Mouse (Mus musculus): ENCODE measurements around the gene Rps12. TPM values are rescaled to one million over a fixed set of nuclear protein-coding genes. Genes with fewer than 3 reads are reported as not detected.
"Not testable (repeated sequence)": the region's sequence is repeated elsewhere in the genome, so short reads cannot be mapped to it uniquely, and the experiment has no call there.

Rps12 gene
- polyA plus RNA-seq, 1 experiment = 1,580 TPM

- peak overlapping the region; percentile 88; the same call in 1 of the 2 replicates for H3K27ac ChIP-seq (ENCODE audit: insufficient read depth, low read depth, low read length)
- peaks cover 6% of the 10 kb centered on the region; the same call in 1 of the 2 replicates for H3K4me1 ChIP-seq (ENCODE audit: control insufficient read depth, insufficient read depth, insufficient read length, low read length)
- 9% methylated on average over 3 of the region's 3 CpGs for WGBS
- no peak overlapping the region for H3K4me3 ChIP-seq (ENCODE audit: low read depth, low read length)
- no peak for TF ChIP-seq POLR2A (IDR thresholded peaks at IDR 0.05; ENCODE audit: low read depth, low read length)
- TF ChIP-seq CTCF (IDR thresholded peaks at IDR 0.05; ENCODE audit: extremely low read depth, insufficient read length, insufficient replicate concordance, low read depth, low read length) = no peak
- no peaks in the 10 kb centered on the region for H3K27me3 ChIP-seq (ENCODE audit: control insufficient read depth, insufficient read depth, low read length)
- peaks cover 20% of the 10 kb centered on the region for H3K36me3 ChIP-seq (ENCODE audit: control insufficient read depth, insufficient read depth, low read length)
These were observed 10.5 kb upstream of the Rps12 start for GRCm38 (mm10) chr10:23797606-23798005.

- 3% methylated on average over 43 of the region's 43 CpGs for WGBS
- Histone ChIP-seq H3K4me3 (ENCODE audit: low read depth, low read length) (peak within 1 kb of the TSS; percentile 93), H3K27me3 (ENCODE audit: control insufficient read depth, insufficient read depth, low read length) (no peaks in the 10 kb centered on the region), H3K27ac (ENCODE audit: insufficient read depth, low read depth, low read length) (peak within 1 kb of the TSS; percentile 88), H3K36me3 (ENCODE audit: control insufficient read depth, insufficient read depth, low read length) (peaks cover 15% of the 10 kb centered on the region), H3K4me1 (ENCODE audit: control insufficient read depth, insufficient read depth, insufficient read length, low read length) (peaks cover 6% of the 10 kb centered on the region; the same call in 1 of the 2 replicates)
- TF ChIP-seq POLR2A (IDR thresholded peaks at IDR 0.05; ENCODE audit: low read depth, low read length) = peak; percentile 61
- TF ChIP-seq CTCF (IDR thresholded peaks at IDR 0.05; ENCODE audit: extremely low read depth, insufficient read length, insufficient replicate concordance, low read depth, low read length) = no peak
These were observed 9.8 kb upstream of the Rps12 start, which contains the start of gene Slc18b1 for GRCm38 (mm10) chr10:23796551-23797503. TSS of gene Slc18b1 (plus strand) at chr10:23796986.

- WGBS = 41% methylated on average over 9 of the region's 9 CpGs
- Histone ChIP-seq H3K27me3 (ENCODE audit: control insufficient read depth, insufficient read depth, low read length) (no peaks in the 10 kb centered on the region), H3K27ac (ENCODE audit: insufficient read depth, low read depth, low read length) (no peak overlapping the region), H3K36me3 (ENCODE audit: control insufficient read depth, insufficient read depth, low read length) (peaks cover 7% of the 10 kb centered on the region), H3K4me3 (ENCODE audit: low read depth, low read length) (no peak overlapping the region), H3K4me1 (ENCODE audit: control insufficient read depth, insufficient read depth, insufficient read length, low read length) (peaks cover 6% of the 10 kb centered on the region; the same call in 1 of the 2 replicates)
- TF ChIP-seq CTCF (IDR thresholded peaks at IDR 0.05; ENCODE audit: extremely low read depth, insufficient read length, insufficient replicate concordance, low read depth, low read length) = no peak
- TF ChIP-seq POLR2A (IDR thresholded peaks at IDR 0.05; ENCODE audit: low read depth, low read length) = no peak
These were observed 8.9 kb upstream of the Rps12 start for GRCm38 (mm10) chr10:23795871-23796520.

- Histone ChIP-seq H3K27me3 (ENCODE audit: control insufficient read depth, insufficient read depth, low read length) (no peaks in the 10 kb centered on the region), H3K27ac (ENCODE audit: insufficient read depth, low read depth, low read length) (peak overlapping the region; percentile 83), H3K36me3 (ENCODE audit: control insufficient read depth, insufficient read depth, low read length) (peaks cover 21% of the 10 kb centered on the region), H3K4me3 (ENCODE audit: low read depth, low read length) (no peak overlapping the region; the same call in 1 of the 2 replicates), H3K4me1 (ENCODE audit: control insufficient read depth, insufficient read depth, insufficient read length, low read length) (peaks cover 3% of the 10 kb centered on the region; the same call in 1 of the 2 replicates)
- no peak for TF ChIP-seq POLR2A (IDR thresholded peaks at IDR 0.05; ENCODE audit: low read depth, low read length)
- no peak for TF ChIP-seq CTCF (IDR thresholded peaks at IDR 0.05; ENCODE audit: extremely low read depth, insufficient read length, insufficient replicate concordance, low read depth, low read length)
- 2% methylated on average over 8 of the region's 8 CpGs for WGBS
These were observed 1.1 kb upstream of the Rps12 start for GRCm38 (mm10) chr10:23788056-23788600.

- WGBS = under 1% methylated on average over 23 of the region's 23 CpGs
- H3K4me1 ChIP-seq (ENCODE audit: control insufficient read depth, insufficient read depth, insufficient read length, low read length) = not testable (repeated sequence)
These were observed 440 bp downstream of the Rps12 start for GRCm38 (mm10) chr10:23786631-23787038.

GRCm38 (mm10) chr10:23786040-23786439 is 1.0 kb downstream of the Rps12 start:
- H3K27ac ChIP-seq (ENCODE audit: insufficient read depth, low read depth, low read length) = no peak overlapping the region
- TF ChIP-seq POLR2A (IDR thresholded peaks at IDR 0.05; ENCODE audit: low read depth, low read length) = no peak
- TF ChIP-seq CTCF (IDR thresholded peaks at IDR 0.05; ENCODE audit: extremely low read depth, insufficient read length, insufficient replicate concordance, low read depth, low read length) = no peak
- H3K4me3 ChIP-seq (ENCODE audit: low read depth, low read length) = peak overlapping the region; percentile 84; the same call in 1 of the 2 replicates
- H3K36me3 ChIP-seq (ENCODE audit: control insufficient read depth, insufficient read depth, low read length) = peaks cover 21% of the 10 kb centered on the region
- peaks cover 3% of the 10 kb centered on the region; the same call in 1 of the 2 replicates for H3K4me1 ChIP-seq (ENCODE audit: control insufficient read depth, insufficient read depth, insufficient read length, low read length)
- WGBS = 3% methylated on average over 4 of the region's 4 CpGs
- H3K27me3 ChIP-seq (ENCODE audit: control insufficient read depth, insufficient read depth, low read length) = no peaks in the 10 kb centered on the region

More at GRCm38 (mm10) chr10:23786631-23787038, 440 bp downstream of the Rps12 start:
- not testable (repeated sequence) for H3K27me3 ChIP-seq (ENCODE audit: control insufficient read depth, insufficient read depth, low read length)
- H3K27ac ChIP-seq (ENCODE audit: insufficient read depth, low read depth, low read length) = peak overlapping the region; percentile 21; the same call in 1 of the 2 replicates
- peak overlapping the region; percentile 84 for H3K4me3 ChIP-seq (ENCODE audit: low read depth, low read length)
- peaks cover 21% of the 10 kb centered on the region for H3K36me3 ChIP-seq (ENCODE audit: control insufficient read depth, insufficient read depth, low read length)

GRCm38 (mm10) chr10:23785599-23785998 is 1.5 kb downstream of the Rps12 start:
- not testable (repeated sequence) for H3K27ac ChIP-seq (ENCODE audit: insufficient read depth, low read depth, low read length); H3K4me1 ChIP-seq (ENCODE audit: control insufficient read depth, insufficient read depth, insufficient read length, low read length); H3K27me3 ChIP-seq (ENCODE audit: control insufficient read depth, insufficient read depth, low read length)
- Histone ChIP-seq H3K36me3 (ENCODE audit: control insufficient read depth, insufficient read depth, low read length) (peaks cover 21% of the 10 kb centered on the region), H3K4me3 (ENCODE audit: low read depth, low read length) (peak overlapping the region; percentile 29; the same call in 1 of the 2 replicates)
- WGBS = 22% methylated on average over 7 of the region's 7 CpGs

All from small intestine, adult 2 months (tissue).